Mouse (Mus musculus) heart, embryonic 16.5 days (tissue): ENCODE results near the gene Zpbp2. TPM values are rescaled to one million over a fixed set of nuclear protein-coding genes. Genes with fewer than 3 reads are reported as not detected.

Experiments used
- ATAC-seq: fragments of 200-750 bp; cut with Nextera tagmentation; replicated peaks from 2 replicates; pipeline ENCODE4 v1.8.0; 2017; ENCODE audit warnings: moderate number of reproducible peaks; ENCODE audit not compliant: insufficient read depth, low FRiP score; ENCODE audit errors: extremely low read depth
- H3K27ac ChIP-seq: fragments of 300-500 bp; sonication (generic); 2 replicates; pipeline ENCODE4 v1.5.1; 2014; ENCODE audit warnings: mild to moderate bottlenecking, low read length, control low read depth, moderate library complexity
- H3K27me3 ChIP-seq: fragments of 300-500 bp; sonication (generic); 2 replicates; pipeline ENCODE4 v1.6.1; 2014; ENCODE audit warnings: low read length, mixed read lengths; ENCODE audit not compliant: control insufficient read depth, insufficient read depth
- H3K36me3 ChIP-seq: fragments of 300-500 bp; sonication (generic); 2 replicates; pipeline ENCODE4 v1.6.1; 2014; ENCODE audit not compliant: control insufficient read depth, insufficient read depth
- H3K4me1 ChIP-seq: fragments of 300-500 bp; sonication (generic); 2 replicates; pipeline ENCODE4 v1.6.1; 2014; ENCODE audit warnings: low read length, mixed read lengths; ENCODE audit not compliant: control insufficient read depth, insufficient read depth
- H3K4me2 ChIP-seq: fragments of 300-500 bp; sonication (generic); 2 replicates; pipeline ENCODE4 v1.6.1; 2014; ENCODE audit warnings: low read depth, mild to moderate bottlenecking, control low read depth, low read length
- H3K4me3 ChIP-seq: fragments of 300-500 bp; sonication (generic); 2 replicates; pipeline ENCODE4 v1.5.1; 2014; ENCODE audit warnings: mild to moderate bottlenecking, control low read depth, low read length
- H3K9ac ChIP-seq: fragments of 300-500 bp; sonication (generic); 2 replicates; pipeline ENCODE4 v1.6.1; 2014; ENCODE audit warnings: low read length, control low read depth
- H3K9me3 ChIP-seq: fragments of 300-500 bp; sonication (generic); replicated peaks from 2 replicates; pipeline ENCODE4 v1.6.1; 2016; ENCODE audit warnings: low read length; ENCODE audit not compliant: control insufficient read depth
- WGBS: fragments of 180-500 bp; shearing (Covaris S2); extraction: QIAGEN DNeasy Blood & Tissue Kit; methylation state at CpG from one replicate; pipeline ENCODE4 v1.1.7; 2014; 5-methylcytosine and 5-hydroxymethylcytosine counted together
- polyA plus RNA-seq: library from polyadenylated mRNA; unstranded; fragments of >200 nt; fragmentation: Nextera tagmentation; extraction: Ambion mirVana; gene quantifications from 2 replicates; pipeline ENCODE4 v1.2.1, GENCODE M21; 2015

Gene Zpbp2
- polyA plus RNA-seq, 1 experiment from 2014 or later, result 0.42 TPM

- ATAC-seq, result no peak
- H3K36me3 ChIP-seq, result no peaks in the 10 kb centered on the region
- 69% methylated on average over 19 of the region's 19 CpGs for WGBS
- no peak overlapping the region for H3K27ac ChIP-seq
- no peaks in the 10 kb centered on the region for H3K27me3 ChIP-seq
- H3K4me2 ChIP-seq, result no peak overlapping the region
- peaks cover 33% of the 10 kb centered on the region for H3K4me1 ChIP-seq
- no peak overlapping the region for H3K9ac ChIP-seq
- no peak overlapping the region for H3K4me3 ChIP-seq
- H3K9me3 ChIP-seq, result no peaks in the 10 kb centered on the region
Measured at GRCm38 (mm10) chr11:98590548-98591445, 39.9 kb downstream of the Zpbp2 start.

GRCm38 (mm10) chr11:98595021-98595420 lies 44.1 kb downstream of the Zpbp2 start:
- no peak for ATAC-seq
- Histone ChIP-seq H3K27ac (no peak overlapping the region), H3K4me3 (no peak overlapping the region), H3K27me3 (peaks cover 14% of the 10 kb centered on the region), H3K4me1 (peaks cover 10% of the 10 kb centered on the region), H3K36me3 (no peaks in the 10 kb centered on the region), H3K9ac (no peak overlapping the region), H3K4me2 (no peak overlapping the region), H3K9me3 (no peaks in the 10 kb centered on the region)
- WGBS, result 69% methylated on average over 6 of the region's 6 CpGs

DNA sequence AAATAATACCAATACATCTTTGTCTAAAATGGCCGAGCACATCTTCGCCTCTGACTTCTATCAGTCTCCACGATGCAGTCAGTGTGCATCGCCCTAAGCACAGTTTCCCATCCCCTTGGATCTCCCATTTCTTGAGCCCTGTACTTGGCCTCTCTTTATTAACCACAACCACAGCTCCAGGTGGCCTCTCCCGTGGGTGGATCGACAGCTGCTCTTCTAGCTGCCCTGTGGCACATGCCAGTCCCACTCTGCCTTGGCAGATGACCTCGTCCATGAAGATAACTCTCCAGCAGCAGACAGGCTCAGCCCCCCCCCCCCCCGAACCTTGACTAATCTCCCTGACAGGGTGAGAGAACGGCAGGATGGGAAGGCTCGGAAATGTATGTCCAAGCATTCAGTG lies 44.6 kb downstream of the Zpbp2 start:
- Histone ChIP-seq H3K9me3 (no peaks in the 10 kb centered on the region), H3K27ac (no peak overlapping the region), H3K36me3 (no peaks in the 10 kb centered on the region), H3K9ac (no peak overlapping the region), H3K27me3 (peaks cover 14% of the 10 kb centered on the region), H3K4me1 (peaks cover 10% of the 10 kb centered on the region), H3K4me2 (no peak overlapping the region), H3K4me3 (no peak overlapping the region)
- no peak for ATAC-seq
- WGBS, result 71% methylated on average over 10 of the region's 10 CpGs

GRCm38 (mm10) chr11:98595955-98596354 lies 45.1 kb downstream of the Zpbp2 start:
- Histone ChIP-seq H3K4me3 (no peak overlapping the region), H3K27ac (no peak overlapping the region), H3K9ac (no peak overlapping the region), H3K4me1 (peaks cover 10% of the 10 kb centered on the region), H3K4me2 (no peak overlapping the region), H3K36me3 (no peaks in the 10 kb centered on the region), H3K27me3 (peaks cover 14% of the 10 kb centered on the region), H3K9me3 (no peaks in the 10 kb centered on the region)
- ATAC-seq, result no peak
- 87% methylated on average over 3 of the region's 3 CpGs for WGBS

GRCm38 (mm10) chr11:98597363-98597762 lies 46.5 kb downstream of the Zpbp2 start:
- no peak overlapping the region for H3K4me2 ChIP-seq
- WGBS, result 25% methylated on average over 6 of the region's 6 CpGs
- H3K9ac ChIP-seq, result no peak overlapping the region
- no peak overlapping the region for H3K4me3 ChIP-seq
- peaks cover 20% of the 10 kb centered on the region for H3K4me1 ChIP-seq
- H3K9me3 ChIP-seq, result no peaks in the 10 kb centered on the region
- peaks cover 14% of the 10 kb centered on the region for H3K27me3 ChIP-seq
- H3K27ac ChIP-seq, result no peak overlapping the region
- no peaks in the 10 kb centered on the region for H3K36me3 ChIP-seq
- ATAC-seq, result peak; percentile 75; the same call in 1 of the 2 replicates

DNA sequence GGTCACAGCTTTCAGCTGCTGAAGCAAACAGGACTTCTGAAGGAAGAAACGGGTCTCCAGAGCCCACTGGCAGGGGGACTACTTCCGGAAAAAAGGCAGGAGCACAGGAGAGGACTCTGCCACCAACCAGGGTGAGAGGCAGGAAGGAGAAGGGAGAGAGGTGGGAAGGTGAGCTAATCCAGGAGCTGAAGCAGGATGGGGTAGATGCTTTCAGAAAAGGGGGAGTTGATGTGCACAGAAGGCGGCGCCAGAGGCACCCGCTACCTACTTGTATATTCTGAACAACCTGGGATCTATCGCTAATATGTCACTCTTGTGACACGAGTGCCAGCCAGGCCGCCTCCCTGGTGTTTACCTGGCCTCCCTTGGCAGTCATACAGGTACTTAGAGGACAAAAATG lies 47.1 kb downstream of the Zpbp2 start, which contains the start of gene Lrrc3c:
Gene Lrrc3c (plus strand): TSS at position 301 of the 400 bp plus-strand sequence.
- Histone ChIP-seq H3K9me3 (no peaks in the 10 kb centered on the region), H3K27me3 (peaks cover 14% of the 10 kb centered on the region), H3K36me3 (no peaks in the 10 kb centered on the region), H3K27ac (no peak within 1 kb of the TSS), H3K9ac (peak within 1 kb of the TSS; percentile 38; the same call in 1 of the 2 replicates), H3K4me3 (no peak within 1 kb of the TSS), H3K4me1 (peaks cover 21% of the 10 kb centered on the region), H3K4me2 (peak within 1 kb of the TSS; percentile 2; the same call in 1 of the 2 replicates)
- WGBS, result 85% methylated on average over 8 of the region's 8 CpGs
- ATAC-seq, result no peak

DNA sequence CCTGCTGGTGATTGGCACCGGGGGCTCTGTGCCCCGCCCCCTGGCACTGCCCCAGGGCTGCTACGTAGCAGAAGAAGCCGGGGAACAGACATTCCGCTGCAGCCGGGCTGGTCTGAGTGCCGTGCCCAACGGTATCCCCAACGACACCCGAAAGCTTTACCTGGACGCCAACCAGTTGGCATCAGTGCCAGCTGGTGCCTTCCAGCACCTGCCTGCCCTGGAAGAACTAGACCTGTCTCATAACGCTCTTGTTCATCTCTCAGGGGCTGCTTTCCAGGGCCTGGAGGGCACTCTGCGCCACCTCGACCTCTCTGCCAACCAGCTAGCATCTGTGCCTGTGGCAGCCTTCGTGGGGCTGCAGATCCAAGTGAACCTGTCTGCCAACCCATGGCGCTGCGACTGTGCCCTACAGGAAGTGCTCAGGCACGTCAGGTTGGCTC lies 48.0 kb downstream of the Zpbp2 start:
- H3K9ac ChIP-seq, result peak overlapping the region; percentile 38; the same call in 1 of the 2 replicates

GRCm38 (mm10) chr11:98599291-98599690 lies 48.4 kb downstream of the Zpbp2 start:
- Histone ChIP-seq H3K4me3 (no peak overlapping the region), H3K4me1 (peaks cover 21% of the 10 kb centered on the region), H3K4me2 (peak overlapping the region; percentile 2; the same call in 1 of the 2 replicates), H3K27ac (no peak overlapping the region), H3K9me3 (no peaks in the 10 kb centered on the region), H3K27me3 (peaks cover 14% of the 10 kb centered on the region), H3K36me3 (no peaks in the 10 kb centered on the region), H3K9ac (peak overlapping the region; percentile 38; the same call in 1 of the 2 replicates)
- no peak for ATAC-seq
- WGBS, result 23% methylated on average over 18 of the region's 18 CpGs

More for the DNA sequence above, 48.0 kb downstream of the Zpbp2 start:
- ATAC-seq, result no peak
- Histone ChIP-seq H3K9me3 (no peaks in the 10 kb centered on the region), H3K4me3 (no peak overlapping the region), H3K36me3 (no peaks in the 10 kb centered on the region), H3K27me3 (peaks cover 14% of the 10 kb centered on the region), H3K27ac (no peak overlapping the region), H3K4me1 (peaks cover 21% of the 10 kb centered on the region), H3K4me2 (peak overlapping the region; percentile 2; the same call in 1 of the 2 replicates)
- 58% methylated on average over 18 of the region's 18 CpGs for WGBS

- H3K36me3 ChIP-seq, result no peaks in the 10 kb centered on the region
- H3K27me3 ChIP-seq, result peaks cover 14% of the 10 kb centered on the region
- no peak overlapping the region for H3K27ac ChIP-seq
- no peaks in the 10 kb centered on the region for H3K9me3 ChIP-seq
- peaks cover 21% of the 10 kb centered on the region for H3K4me1 ChIP-seq
- 1% methylated on average over 20 of the region's 20 CpGs for WGBS
- 0 out of 2 replicates have a peak, but pooled peaks have one; percentile 46 for ATAC-seq
- H3K9ac ChIP-seq, result peak overlapping the region; percentile 41; the same call in 1 of the 2 replicates
- peak overlapping the region; percentile 39 for H3K4me3 ChIP-seq
- H3K4me2 ChIP-seq, result peak overlapping the region; percentile 63
Measured at GRCm38 (mm10) chr11:98602090-98602690, 51.3 kb downstream of the Zpbp2 start.
